Mouse (Mus musculus) ES-E14 (cell line): Measurements from ENCODE around the gene Rbm45. TPM values are rescaled to one million over a fixed set of nuclear protein-coding genes. Genes with fewer than 3 reads are reported as not detected.

ENCODE experiments used
- DNase-seq: peaks from one replicate; pipeline ENCODE4 v3.0.0-alpha.2; 2013; ENCODE audit warnings: low read depth, low spot score
- H3K27ac ChIP-seq: 2 replicates; pipeline ENCODE4 v1.5.1; 2012; ENCODE audit warnings: low read depth, mild to moderate bottlenecking, low read length, moderate library complexity, mixed read lengths; ENCODE audit not compliant: poor library complexity, insufficient read depth, severe bottlenecking
- H3K36me3 ChIP-seq: 2 replicates; pipeline ENCODE4 v1.6.1; 2012; ENCODE audit warnings: mild to moderate bottlenecking, low read length, moderate library complexity, mixed read lengths; ENCODE audit not compliant: control insufficient read depth, poor library complexity, insufficient read depth, severe bottlenecking
- H3K4me1 ChIP-seq, 2 experiments: fragments of 150-350 bp in 1 of 2; sonication (generic) in 1 of 2; 2 replicates each; pipeline ENCODE4 v1.6.1; 2012; ENCODE audit warnings: low read length in 2 of 2, mild to moderate bottlenecking in 1 of 2, mixed read lengths in 1 of 2; ENCODE audit not compliant: control insufficient read depth in 2 of 2, insufficient read depth in 2 of 2, poor library complexity in 1 of 2
- H3K4me3 ChIP-seq, 2 experiments: fragments of 150-350 bp in 1 of 2; sonication (generic) in 1 of 2; 2 replicates each; pipeline ENCODE4 v1.5.1; 2012; ENCODE audit warnings: low read length in 2 of 2, low read depth in 1 of 2, mild to moderate bottlenecking in 1 of 2, mixed read lengths in 1 of 2; ENCODE audit not compliant: insufficient read depth in 1 of 2, poor library complexity in 1 of 2, severe bottlenecking in 1 of 2
- H3K9ac ChIP-seq: 2 replicates; pipeline ENCODE4 v1.6.1; 2012; ENCODE audit warnings: low read depth, mild to moderate bottlenecking, low read length, mixed read lengths; ENCODE audit not compliant: poor library complexity, insufficient read depth, severe bottlenecking
- H3K9me3 ChIP-seq: fragments of 150-350 bp; sonication (generic); 2 replicates; pipeline ENCODE4 v1.6.1; 2012; ENCODE audit warnings: low read depth, mild to moderate bottlenecking, low read length; ENCODE audit not compliant: control insufficient read depth, insufficient read depth
- CHD2 ChIP-seq: IDR thresholded peaks from 2 replicates; pipeline ENCODE4 v1.6.1; 2014; ENCODE audit warnings: mild to moderate bottlenecking, low read depth, low read length, inconsistent platforms
- HCFC1 ChIP-seq: IDR thresholded peaks from 2 replicates; pipeline ENCODE4 v1.6.1; 2012; ENCODE audit warnings: low read length, inconsistent platforms, borderline replicate concordance; ENCODE audit not compliant: insufficient read depth
- MAFK ChIP-seq: IDR thresholded peaks from 2 replicates; pipeline ENCODE4 v1.6.1; 2014; ENCODE audit warnings: mild to moderate bottlenecking, low read depth, low read length, inconsistent platforms; ENCODE audit not compliant: insufficient read depth
- ZC3H11A ChIP-seq: IDR thresholded peaks from 2 replicates; pipeline ENCODE4 v1.6.1; 2012; ENCODE audit warnings: low read depth, mild to moderate bottlenecking, inconsistent platforms, low read length, borderline replicate concordance
- ZNF384 ChIP-seq: IDR thresholded peaks from 2 replicates; pipeline ENCODE4 v1.6.1; 2012; ENCODE audit warnings: low read depth, low read length, inconsistent platforms
- in situ Hi-C, 2 experiments: fragments of 600-800 bp; cut with MboI; formaldehyde crosslinking; loops; one replicate each; pipeline ENCODE4 v1.15.1; 2025; ENCODE audit warnings: low sequenced_read_pairs in 2 of 2, inconsistent platforms in 1 of 2; ENCODE audit not compliant: unreplicated experiment in 2 of 2
- total RNA-seq: library from RNA; depleted of rRNA; stranded (reverse); fragments of 300-350 nt; gene quantifications from 2 replicates; pipeline ENCODE4 v1.2.3, GENCODE M21; 2012

The Rbm45 gene
- total RNA-seq, 1 experiment, result 35.3 TPM

DNA sequence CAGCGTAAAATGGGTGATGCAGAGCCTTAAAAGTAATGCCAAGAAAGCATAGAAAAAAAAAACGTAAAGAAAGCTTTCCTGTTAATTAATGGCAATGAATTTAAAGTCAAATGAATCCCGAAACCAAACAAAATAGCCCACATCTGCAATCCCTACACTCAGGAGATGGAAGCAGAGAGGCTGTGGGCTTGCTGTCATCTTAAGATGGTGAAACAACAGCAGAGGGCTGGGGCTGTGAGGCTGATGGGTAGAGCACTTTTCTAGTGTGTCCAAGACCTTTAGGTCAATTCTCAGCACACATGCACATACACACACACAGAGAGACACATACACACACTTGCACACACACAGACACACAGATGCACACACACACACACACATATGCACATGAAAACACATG lies 43.6 kb upstream of the Rbm45 start:
- no peaks in the 10 kb centered on the region for H3K36me3 ChIP-seq
- DNase-seq, result no peak
- no peaks in the 10 kb centered on the region for H3K4me1 ChIP-seq
- H3K4me3 ChIP-seq, result no peak overlapping the region
- no peak overlapping the region for H3K27ac ChIP-seq
- H3K9me3 ChIP-seq, result no peaks in the 10 kb centered on the region
- no peak overlapping the region for H3K9ac ChIP-seq
- in situ Hi-C loops, result no loop called here
- TF ChIP-seq MAFK (no peak), HCFC1 (no peak), ZNF384 (no peak), CHD2 (no peak), ZC3H11A (no peak)

DNA sequence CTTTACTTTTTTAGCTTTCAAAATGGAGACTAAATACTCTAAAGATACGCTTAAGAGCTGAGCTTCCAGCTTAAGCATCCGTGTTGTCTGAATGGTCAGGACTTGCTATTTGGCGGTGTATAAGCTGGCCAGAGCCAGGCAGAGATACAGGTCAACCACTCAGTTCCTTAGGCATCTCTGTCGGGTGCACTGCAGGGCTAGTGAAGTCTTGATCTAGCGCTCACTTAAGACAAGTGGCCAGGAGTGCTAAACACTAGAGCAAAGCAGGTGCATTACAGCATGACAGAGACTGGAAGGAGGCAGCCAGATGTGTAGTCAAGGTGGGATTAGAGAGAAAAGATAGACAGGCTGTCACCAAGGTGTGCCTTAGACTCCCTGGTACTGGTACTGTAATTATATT lies 39.7 kb upstream of the Rbm45 start:
- in situ Hi-C loops, result no loop called here
- no peak for DNase-seq

DNA sequence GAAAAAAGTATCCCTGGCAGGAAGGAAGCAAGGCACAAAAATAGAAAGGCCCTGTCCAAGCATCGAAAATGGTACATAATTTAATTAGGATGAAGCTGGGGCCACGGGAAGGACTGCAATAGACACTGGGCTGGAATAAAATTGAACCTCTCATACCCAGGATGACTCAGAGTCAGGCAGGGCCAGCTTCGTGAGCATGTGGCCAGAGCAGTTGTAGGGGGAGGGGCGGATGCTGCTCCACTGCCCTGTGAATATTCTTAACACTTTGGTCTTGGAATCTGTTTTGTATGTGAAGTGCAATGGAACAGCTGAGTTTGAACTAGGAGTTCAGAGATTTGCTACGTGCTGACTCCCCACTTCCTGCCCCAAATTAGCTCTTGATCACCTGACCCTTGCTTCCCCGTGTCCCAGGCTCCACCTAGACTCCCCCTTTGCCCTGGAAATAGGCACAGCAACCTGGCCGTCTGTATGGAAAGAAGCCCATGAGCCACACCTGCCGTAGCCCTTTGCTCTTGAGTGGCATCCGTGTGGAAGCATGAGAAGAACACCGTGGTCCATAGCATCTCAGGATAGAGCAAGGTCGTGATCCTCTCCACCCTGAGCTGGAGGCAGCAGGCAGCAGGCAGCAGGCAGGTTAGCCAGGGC lies 37.5 kb upstream of the Rbm45 start:
- peaks cover 0 to 3% of the 10 kb centered on the region in 2 experiments; a peak in 1 of 4 replicates for H3K4me1 ChIP-seq
- TF ChIP-seq ZC3H11A (no peak), ZNF384 (no peak), MAFK (no peak), HCFC1 (no peak), CHD2 (no peak)
- H3K9ac ChIP-seq, result no peak overlapping the region
- H3K36me3 ChIP-seq, result no peaks in the 10 kb centered on the region
- in situ Hi-C loops, result no loop called here
- DNase-seq, result no peak
- H3K9me3 ChIP-seq, result no peaks in the 10 kb centered on the region
- no peak overlapping the region for H3K4me3 ChIP-seq
- H3K27ac ChIP-seq, result no peak overlapping the region

More for the DNA sequence above, 39.7 kb upstream of the Rbm45 start:
- Histone ChIP-seq H3K27ac (no peak overlapping the region), H3K4me1 (peaks cover 0 to 3% of the 10 kb centered on the region in 2 experiments; a peak in 1 of 4 replicates), H3K9me3 (no peaks in the 10 kb centered on the region), H3K36me3 (no peaks in the 10 kb centered on the region), H3K9ac (no peak overlapping the region), H3K4me3 (no peak overlapping the region)
- TF ChIP-seq ZC3H11A (no peak), ZNF384 (no peak), CHD2 (no peak), HCFC1 (no peak), MAFK (no peak)

DNA sequence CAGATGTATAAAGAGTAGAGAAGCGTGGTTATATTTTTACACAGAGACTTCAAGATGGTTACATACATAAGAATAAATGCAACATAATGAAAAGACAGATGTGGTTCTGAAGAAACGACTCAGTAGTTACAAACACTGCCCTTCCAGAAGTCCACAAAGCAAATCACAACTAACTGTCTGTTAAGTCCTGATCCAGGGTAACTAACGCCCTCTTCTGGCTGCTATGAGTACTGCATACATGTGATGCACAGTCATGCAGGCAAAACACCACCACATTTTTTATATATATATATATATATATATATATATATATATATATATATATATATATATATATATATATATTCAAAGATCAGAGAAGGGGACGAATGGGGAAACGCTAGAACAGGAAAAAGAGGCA lies 35.2 kb upstream of the Rbm45 start:
- Histone ChIP-seq H3K4me3 (no peak overlapping the region), H3K27ac (no peak overlapping the region), H3K9ac (no peak overlapping the region), H3K9me3 (no peaks in the 10 kb centered on the region), H3K36me3 (no peaks in the 10 kb centered on the region), H3K4me1 (peaks cover 0 to 3% of the 10 kb centered on the region in 2 experiments; a peak in 1 of 4 replicates)
- TF ChIP-seq MAFK (0 out of 2 replicates have a peak, but pooled peaks have one; percentile 6), CHD2 (no peak)
- in situ Hi-C loops, result no loop called here
- peak; percentile 24 for DNase-seq
